Mouse (Mus musculus) C2C12 (cell line): ENCODE measurements at regions not wholly inside any gene's neighbourhood (a gene's known extent, or its start where the extent isn't known, plus 50 kb on each side); places are given as distances from the start of the nearest gene placed in this dataset.

ENCODE experiments used
- CTCF ChIP-seq: IDR thresholded peaks from one replicate; pipeline ENCODE4 v1.5.1; 2011; ENCODE audit not compliant: control insufficient read depth, insufficient read depth, insufficient read length
- FOSL1 ChIP-seq: IDR thresholded peaks from one replicate; pipeline ENCODE4 v1.8.0; 2011; ENCODE audit warnings: mild to moderate bottlenecking, low read length; ENCODE audit not compliant: poor library complexity, insufficient read depth, severe bottlenecking
- MAX ChIP-seq: IDR thresholded peaks from one replicate; pipeline ENCODE4 v1.6.1; 2011; ENCODE audit warnings: mild to moderate bottlenecking, control low read depth
- MYOD1 ChIP-seq: IDR thresholded peaks from one replicate; pipeline ENCODE4 v1.6.1; 2011; ENCODE audit warnings: low read depth; ENCODE audit not compliant: control insufficient read depth, insufficient read length
- MYOG ChIP-seq: IDR thresholded peaks from one replicate; pipeline ENCODE4 v1.6.1; 2011; ENCODE audit not compliant: control insufficient read depth, insufficient read length; ENCODE audit errors: extremely low read depth
- USF1 ChIP-seq: IDR thresholded peaks from one replicate; pipeline ENCODE4 v1.6.1; 2011; ENCODE audit warnings: low read depth, mild to moderate bottlenecking, control low read depth, moderate library complexity

DNA sequence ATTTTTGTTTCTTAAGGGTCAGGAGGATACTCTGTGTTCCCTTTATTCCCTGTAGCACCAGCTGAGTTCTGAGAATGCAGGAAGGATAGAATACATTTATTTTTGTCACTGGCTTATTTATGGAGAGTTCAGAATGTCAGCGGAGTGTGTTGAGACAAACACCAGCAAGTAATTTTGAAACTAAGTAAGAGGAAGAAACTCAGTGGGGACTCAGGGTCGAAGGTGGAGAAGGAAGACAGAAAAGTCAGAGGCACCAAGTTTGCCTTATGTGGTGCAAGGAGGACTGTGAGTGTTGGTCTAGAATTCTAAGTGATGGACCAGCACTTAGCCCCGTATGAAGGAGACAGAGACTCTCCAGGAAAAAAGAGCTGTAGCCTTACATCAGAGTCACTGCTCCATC, 520.7 kb upstream of the Tmpo start:
- TF ChIP-seq CTCF, result no peak
- TF ChIP-seq MAX, result no peak
- no peak for TF ChIP-seq MYOG
- TF ChIP-seq MYOD1, result no peak
- no peak for TF ChIP-seq USF1
- no peak for TF ChIP-seq FOSL1
